Mouse (Mus musculus) heart, adult 2 months (tissue): Measurements from ENCODE around the gene Mrc1.

Experiments
- CTCF ChIP-seq: fragments of 200-600 bp; IDR thresholded peaks from 2 replicates; pipeline ENCODE4 v1.8.1; 2022; ENCODE audit warnings: antibody characterized with exemption, mild to moderate bottlenecking, moderate library complexity
- POLR2A ChIP-seq: fragments of 200-500 bp; IDR thresholded peaks from 2 replicates; pipeline ENCODE4 v1.6.1; 2011; ENCODE audit warnings: mild to moderate bottlenecking, low read depth, low read length, control low read depth; ENCODE audit not compliant: insufficient read depth

- TF ChIP-seq POLR2A (no peak), CTCF (no peak)
Observed at GRCm38 (mm10) chr2:14342309-14342839, 113.2 kb downstream of the Mrc1 start.
